In the genomic region with DNA sequence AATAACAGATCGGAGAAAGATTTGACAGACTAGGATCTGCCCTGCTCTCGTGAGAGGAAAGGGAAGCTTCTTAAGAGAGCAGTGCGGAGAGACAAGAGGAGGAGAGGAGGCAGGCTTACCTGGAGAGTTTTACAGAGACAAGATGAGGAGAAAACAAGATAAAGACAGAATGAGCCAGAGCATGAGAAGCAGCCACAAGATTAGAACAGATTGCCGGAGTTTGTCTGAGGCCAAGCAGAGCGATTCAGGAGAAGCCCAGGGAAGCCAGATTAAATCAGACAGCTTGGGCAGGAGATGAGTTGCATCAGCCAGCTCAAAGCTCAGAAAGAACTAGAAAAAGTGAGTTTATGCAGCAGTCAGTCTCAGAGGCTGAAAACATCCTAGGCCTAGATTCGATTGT, we compare ENCODE assay signal across 31 mouse cellular contexts. TPM values are rescaled to one million over a fixed set of nuclear protein-coding genes. Genes with fewer than 3 reads are reported as not detected.
"Had no signal": no experiment of that assay in that cellular context is flagged by ENCODE, and none has a peak within 500 bp of the region (broad histone marks: within the 10 kb centered on the region; RNA-seq: fewer than 3 reads in every experiment).

No protein-coding gene starts in this region.

- H3K27ac ChIP-seq: limb, embryonic 10.5 days; limb, embryonic 12.5 days; limb, embryonic 13.5 days; limb, embryonic 15.5 days; liver, embryonic 12.5 days; liver, embryonic 13.5 days; liver, embryonic 14.5 days; liver, embryonic 15.5 days; lung, embryonic 15.5 days; macrophage; midbrain, embryonic 10.5 days; midbrain, embryonic 12.5 days; midbrain, embryonic 13.5 days; midbrain, embryonic 15.5 days; neural tube, embryonic 12.5 days had no signal

- DNase-seq: liver, embryonic 13.5 days; lung, adult 18-20 months; lung, adult 2 months; lung, embryonic 14.5 days; lung, postnatal 10 days; lung, postnatal 14 days; lung, postnatal 36 days; lung, postnatal 4 days; midbrain, embryonic 14.5 days had no signal

- H3K9me3 ChIP-seq: limb, embryonic 10.5 days; limb, embryonic 12.5 days; limb, embryonic 13.5 days; limb, embryonic 15.5 days; liver, embryonic 12.5 days; liver, embryonic 13.5 days; liver, embryonic 15.5 days; lung, embryonic 15.5 days; megakaryocyte, embryonic 14.5 days; midbrain, embryonic 10.5 days; midbrain, embryonic 12.5 days; midbrain, embryonic 13.5 days; midbrain, embryonic 15.5 days; neural tube, embryonic 12.5 days had no signal

- H3K4me2 ChIP-seq: limb, embryonic 12.5 days; limb, embryonic 13.5 days; limb, embryonic 15.5 days; liver, embryonic 11.5 days; liver, embryonic 12.5 days; liver, embryonic 13.5 days; liver, embryonic 15.5 days; lung, embryonic 14.5 days; lung, embryonic 15.5 days; midbrain, embryonic 11.5 days; midbrain, embryonic 12.5 days; midbrain, embryonic 13.5 days; midbrain, embryonic 15.5 days; neural tube, embryonic 12.5 days had no signal

- H3K4me3 ChIP-seq: limb, embryonic 10.5 days; limb, embryonic 12.5 days; limb, embryonic 13.5 days; limb, embryonic 15.5 days; liver, embryonic 12.5 days; liver, embryonic 13.5 days; liver, embryonic 15.5 days; lung, embryonic 15.5 days; megakaryocyte, embryonic 14.5 days; midbrain, embryonic 10.5 days; midbrain, embryonic 12.5 days; midbrain, embryonic 13.5 days; midbrain, embryonic 15.5 days; myocyte; neural tube, embryonic 12.5 days had no signal

- H3K4me1 ChIP-seq: limb, embryonic 10.5 days; midbrain, embryonic 10.5 days; midbrain, embryonic 12.5 days; midbrain, embryonic 13.5 days; midbrain, embryonic 15.5 days; neural tube, embryonic 12.5 days had no signal

- H3K36me3 ChIP-seq: liver, embryonic 13.5 days; liver, embryonic 15.5 days had no signal

- ATAC-seq: liver, embryonic 12.5 days; lung, postnatal 0 days; midbrain, embryonic 13.5 days; midbrain, embryonic 15.5 days; midbrain, embryonic 16.5 days had no signal

- H3K27me3 ChIP-seq: limb, embryonic 12.5 days; limb, embryonic 13.5 days; limb, embryonic 15.5 days; liver, embryonic 12.5 days; liver, embryonic 13.5 days; liver, embryonic 15.5 days; lung, embryonic 15.5 days; midbrain, embryonic 12.5 days; midbrain, embryonic 13.5 days; midbrain, embryonic 15.5 days; neural tube, embryonic 12.5 days had no signal

- H3K9ac ChIP-seq: limb, embryonic 12.5 days; limb, embryonic 13.5 days; limb, embryonic 15.5 days; liver, embryonic 12.5 days; liver, embryonic 13.5 days; liver, embryonic 14.5 days; liver, embryonic 15.5 days; liver, postnatal 0 days; lung, embryonic 14.5 days; lung, embryonic 15.5 days; midbrain, embryonic 12.5 days; midbrain, embryonic 13.5 days; midbrain, embryonic 15.5 days; neural tube, embryonic 12.5 days had no signal

RNA-seq across cellular contexts. Expression of gene Ptk7, which starts 40.4 kb away (rescaled TPM):
- total RNA-seq: monocyte, adult 5-6 weeks had no signal
